Mouse (Mus musculus): ENCODE data around the gene Gp5. TPM values are rescaled to one million over a fixed set of nuclear protein-coding genes. Genes with fewer than 3 reads are reported as not detected.
"Not testable (repeated sequence)": the region's sequence is repeated elsewhere in the genome, so short reads cannot be mapped to it uniquely, and the experiment has no call there.

Gp5 gene
- polyA plus RNA-seq (2014; fragmentation: Nextera tagmentation; extraction: Ambion mirVana), result 1.3 and 2.4 TPM in 2 replicates

GRCm38 (mm10) chr16:30310647-30311046 lies at the start of gene Gp5:
Gene Gp5, minus strand, starts transcription at chr16:30310779.
- H3K4me3 ChIP-seq (ENCODE audit: low read depth, low read length), result peak within 1 kb of the TSS; percentile 58
- H3K36me3 ChIP-seq (ENCODE audit: control insufficient read depth, insufficient read depth, low read length), result no peaks in the 10 kb centered on the region
- peak within 1 kb of the TSS; percentile 97 for H3K4me2 ChIP-seq (replicated peaks; ENCODE audit: low read depth, low read length)
- ATAC-seq (ENCODE audit: low FRiP score) (no peak), DNase-seq (ENCODE audit: low spot score) (no peak)
- H3K9ac ChIP-seq (ENCODE audit: low read depth, low read length), result no peak within 1 kb of the TSS
- H3K27me3 ChIP-seq (ENCODE audit: control insufficient read depth, insufficient read depth, low read length), result peaks cover 46% of the 10 kb centered on the region
- no peak within 1 kb of the TSS for H3K27ac ChIP-seq (ENCODE audit: low read depth, low read length)
- H3K9me3 ChIP-seq (ENCODE audit: control insufficient read depth, low read length), result no peaks in the 10 kb centered on the region
- peaks cover 15% of the 10 kb centered on the region for H3K4me1 ChIP-seq (replicated peaks; ENCODE audit: control insufficient read depth, insufficient read depth, low read length)

GRCm38 (mm10) chr16:30353489-30353888 lies 42.9 kb upstream of the Gp5 start:
- not testable (repeated sequence) for H3K9ac ChIP-seq (ENCODE audit: low read depth, low read length); H3K4me3 ChIP-seq (ENCODE audit: low read depth, low read length); H3K36me3 ChIP-seq (ENCODE audit: control insufficient read depth, insufficient read depth, low read length); H3K27ac ChIP-seq (ENCODE audit: low read depth, low read length); DNase-seq (ENCODE audit: low spot score); H3K9me3 ChIP-seq (ENCODE audit: control insufficient read depth, low read length); ATAC-seq (ENCODE audit: low FRiP score); H3K4me2 ChIP-seq (replicated peaks; ENCODE audit: low read depth, low read length); H3K4me1 ChIP-seq (replicated peaks; ENCODE audit: control insufficient read depth, insufficient read depth, low read length); H3K27me3 ChIP-seq (ENCODE audit: control insufficient read depth, insufficient read depth, low read length)
- WGBS, result 98% methylated on average over 11 of the region's 11 CpGs

DNA sequence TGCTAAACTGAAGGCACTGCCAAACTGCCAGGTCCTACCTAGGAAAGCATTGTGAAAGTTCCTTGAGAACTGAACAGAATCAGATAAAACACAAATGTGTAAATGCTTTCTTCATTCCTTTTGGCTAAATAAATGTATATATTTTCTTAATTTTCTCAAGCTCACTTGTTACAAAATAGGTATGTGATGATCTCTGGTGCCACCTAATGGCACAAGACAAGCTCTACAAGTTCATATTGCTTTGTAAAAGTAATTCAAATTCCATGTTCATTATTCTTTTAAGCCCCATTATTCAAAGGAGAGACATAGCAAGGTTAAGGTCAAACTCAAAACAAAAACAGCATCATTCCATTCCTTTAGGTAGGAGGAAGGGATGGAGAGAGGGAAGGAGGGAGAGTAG lies 3.7 kb upstream of the Gp5 start:
- Histone ChIP-seq H3K4me2 (replicated peaks; ENCODE audit: low read depth, low read length) (no peak overlapping the region), H3K4me1 (replicated peaks; ENCODE audit: control insufficient read depth, insufficient read depth, low read length) (peaks cover 4% of the 10 kb centered on the region; the same call in 1 of the 2 replicates), H3K9ac (ENCODE audit: low read depth, low read length) (no peak overlapping the region), H3K9me3 (ENCODE audit: control insufficient read depth, low read length) (no peaks in the 10 kb centered on the region), H3K27ac (ENCODE audit: low read depth, low read length) (no peak overlapping the region), H3K36me3 (ENCODE audit: control insufficient read depth, insufficient read depth, low read length) (no peaks in the 10 kb centered on the region), H3K27me3 (ENCODE audit: control insufficient read depth, insufficient read depth, low read length) (peaks cover 19% of the 10 kb centered on the region), H3K4me3 (ENCODE audit: low read depth, low read length) (no peak overlapping the region)
- peak; percentile 49 for DNase-seq (ENCODE audit: low spot score)
- no peak for ATAC-seq (ENCODE audit: low FRiP score)

GRCm38 (mm10) chr16:30310171-30310515 lies 436 bp downstream of the Gp5 start:
- no peak overlapping the region for H3K27ac ChIP-seq (ENCODE audit: low read depth, low read length)
- H3K9me3 ChIP-seq (ENCODE audit: control insufficient read depth, low read length), result no peaks in the 10 kb centered on the region
- ATAC-seq (ENCODE audit: low FRiP score) (no peak), DNase-seq (ENCODE audit: low spot score) (peak; percentile 19)
- H3K36me3 ChIP-seq (ENCODE audit: control insufficient read depth, insufficient read depth, low read length), result no peaks in the 10 kb centered on the region
- H3K9ac ChIP-seq (ENCODE audit: low read depth, low read length), result no peak overlapping the region
- 57% methylated on average over 8 of the region's 8 CpGs for WGBS
- peaks cover 46% of the 10 kb centered on the region for H3K27me3 ChIP-seq (ENCODE audit: control insufficient read depth, insufficient read depth, low read length)
- no peak overlapping the region for H3K4me2 ChIP-seq (replicated peaks; ENCODE audit: low read depth, low read length)
- H3K4me3 ChIP-seq (ENCODE audit: low read depth, low read length), result no peak overlapping the region
- H3K4me1 ChIP-seq (replicated peaks; ENCODE audit: control insufficient read depth, insufficient read depth, low read length), result peaks cover 15% of the 10 kb centered on the region

GRCm38 (mm10) chr16:30309395-30310170 lies 996 bp downstream of the Gp5 start:
- no peaks in the 10 kb centered on the region for H3K36me3 ChIP-seq (ENCODE audit: control insufficient read depth, insufficient read depth, low read length)
- H3K27ac ChIP-seq (ENCODE audit: low read depth, low read length), result no peak overlapping the region
- H3K27me3 ChIP-seq (ENCODE audit: control insufficient read depth, insufficient read depth, low read length), result peaks cover 46% of the 10 kb centered on the region
- H3K9ac ChIP-seq (ENCODE audit: low read depth, low read length), result no peak overlapping the region
- H3K4me2 ChIP-seq (replicated peaks; ENCODE audit: low read depth, low read length), result peak overlapping the region; percentile 97
- no peak for ATAC-seq (ENCODE audit: low FRiP score)
- DNase-seq (ENCODE audit: low spot score), result no peak
- 5% methylated on average over 34 of the region's 34 CpGs for WGBS
- peak overlapping the region; percentile 58 for H3K4me3 ChIP-seq (ENCODE audit: low read depth, low read length)
- peaks cover 15% of the 10 kb centered on the region for H3K4me1 ChIP-seq (replicated peaks; ENCODE audit: control insufficient read depth, insufficient read depth, low read length)
- no peaks in the 10 kb centered on the region for H3K9me3 ChIP-seq (ENCODE audit: control insufficient read depth, low read length)

DNA sequence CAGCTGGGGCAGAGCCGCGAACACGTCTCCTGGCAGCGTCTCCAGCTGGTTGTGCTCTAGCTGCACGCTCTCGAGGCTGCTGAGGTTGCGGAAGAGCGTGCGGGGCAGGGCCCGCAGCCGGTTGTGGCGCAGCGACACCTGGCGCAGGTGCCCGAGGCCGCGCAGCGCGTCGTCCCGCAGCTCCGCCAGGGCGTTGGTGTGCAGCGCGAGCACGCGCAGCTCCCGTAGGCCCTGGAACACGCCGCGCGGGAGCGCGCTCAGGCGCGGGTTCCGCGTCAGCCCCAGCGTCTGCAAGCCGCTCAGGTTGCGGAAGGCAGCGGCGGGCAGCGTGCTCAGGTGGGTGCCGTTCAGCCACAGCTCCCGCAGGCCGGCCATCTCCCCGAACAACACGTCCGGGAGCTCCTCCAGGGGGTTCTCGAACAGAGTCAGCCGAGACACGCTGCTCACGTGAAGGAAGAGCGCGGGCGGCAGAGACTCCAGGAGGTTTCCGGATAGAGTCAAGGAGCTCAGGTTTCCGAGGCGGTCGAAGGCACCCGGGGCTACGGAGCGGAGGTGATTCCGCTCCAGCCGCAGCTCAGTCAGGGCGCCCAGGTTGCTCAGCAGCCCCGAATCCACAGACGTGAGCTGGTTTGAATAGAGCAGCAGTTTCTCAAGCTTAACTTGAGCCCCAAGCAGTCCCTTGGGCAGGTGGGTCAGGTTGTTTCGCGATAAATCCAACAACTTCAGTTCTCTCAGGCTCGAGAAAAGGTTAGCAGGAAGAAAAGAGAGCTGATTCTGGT lies 1.8 kb downstream of the Gp5 start:
- peak overlapping the region; percentile 45; the same call in 1 of the 2 replicates for H3K9ac ChIP-seq (ENCODE audit: low read depth, low read length)
- H3K4me3 ChIP-seq (ENCODE audit: low read depth, low read length), result peak overlapping the region; percentile 58
- H3K36me3 ChIP-seq (ENCODE audit: control insufficient read depth, insufficient read depth, low read length), result no peaks in the 10 kb centered on the region
- H3K9me3 ChIP-seq (ENCODE audit: control insufficient read depth, low read length), result no peaks in the 10 kb centered on the region
- peaks cover 46% of the 10 kb centered on the region for H3K27me3 ChIP-seq (ENCODE audit: control insufficient read depth, insufficient read depth, low read length)
- ATAC-seq (ENCODE audit: low FRiP score), result peak; percentile 25; the same call in 1 of the 2 replicates
- peak overlapping the region; percentile 97 for H3K4me2 ChIP-seq (replicated peaks; ENCODE audit: low read depth, low read length)
- peaks cover 15% of the 10 kb centered on the region for H3K4me1 ChIP-seq (replicated peaks; ENCODE audit: control insufficient read depth, insufficient read depth, low read length)
- DNase-seq (ENCODE audit: low spot score), result peak; percentile 64
- H3K27ac ChIP-seq (ENCODE audit: low read depth, low read length), result no peak overlapping the region
- WGBS, result 1% methylated on average over 68 of the region's 72 CpGs

- Histone ChIP-seq H3K4me3 (ENCODE audit: low read depth, low read length) (peak overlapping the region; percentile 58), H3K9ac (ENCODE audit: low read depth, low read length) (peak overlapping the region; percentile 45; the same call in 1 of the 2 replicates), H3K4me1 (replicated peaks; ENCODE audit: control insufficient read depth, insufficient read depth, low read length) (peaks cover 15% of the 10 kb centered on the region), H3K4me2 (replicated peaks; ENCODE audit: low read depth, low read length) (peak overlapping the region; percentile 97), H3K27me3 (ENCODE audit: control insufficient read depth, insufficient read depth, low read length) (peaks cover 46% of the 10 kb centered on the region), H3K27ac (ENCODE audit: low read depth, low read length) (no peak overlapping the region), H3K9me3 (ENCODE audit: control insufficient read depth, low read length) (no peaks in the 10 kb centered on the region), H3K36me3 (ENCODE audit: control insufficient read depth, insufficient read depth, low read length) (no peaks in the 10 kb centered on the region)
- ATAC-seq (ENCODE audit: low FRiP score) (peak; percentile 40; the same call in 1 of the 2 replicates), DNase-seq (ENCODE audit: low spot score) (peak; percentile 46)
- 11% methylated on average over 29 of the region's 29 CpGs for WGBS
Observed at GRCm38 (mm10) chr16:30307961-30308615, 2.5 kb downstream of the Gp5 start.

DNA sequence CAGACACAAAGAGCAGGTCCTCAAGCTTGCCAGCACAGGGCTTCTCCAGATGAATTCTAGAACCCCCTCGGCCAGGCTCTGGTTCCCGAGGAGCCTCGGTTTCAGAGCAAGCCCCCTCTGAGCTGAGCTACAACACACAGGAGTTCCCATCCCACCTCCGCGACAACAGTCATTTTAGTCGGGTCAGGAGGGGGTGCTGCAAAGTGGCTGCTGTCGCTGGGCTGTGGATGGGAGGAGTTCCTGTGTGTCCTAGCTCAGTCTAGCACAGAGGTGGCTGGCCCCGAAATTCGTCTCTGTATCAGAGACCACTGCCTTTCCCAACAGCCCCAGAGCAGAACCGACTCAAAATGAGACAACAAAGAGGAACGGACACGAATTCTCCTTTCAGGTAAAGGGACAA lies 3.3 kb downstream of the Gp5 start:
- peaks cover 15% of the 10 kb centered on the region for H3K4me1 ChIP-seq (replicated peaks; ENCODE audit: control insufficient read depth, insufficient read depth, low read length)
- H3K4me2 ChIP-seq (replicated peaks; ENCODE audit: low read depth, low read length), result no peak overlapping the region
- H3K9me3 ChIP-seq (ENCODE audit: control insufficient read depth, low read length), result no peaks in the 10 kb centered on the region
- H3K27me3 ChIP-seq (ENCODE audit: control insufficient read depth, insufficient read depth, low read length), result peaks cover 46% of the 10 kb centered on the region
- ATAC-seq (ENCODE audit: low FRiP score) (no peak), DNase-seq (ENCODE audit: low spot score) (peak; percentile 17)
- H3K27ac ChIP-seq (ENCODE audit: low read depth, low read length), result no peak overlapping the region
- H3K9ac ChIP-seq (ENCODE audit: low read depth, low read length), result no peak overlapping the region
- H3K4me3 ChIP-seq (ENCODE audit: low read depth, low read length), result no peak overlapping the region
- WGBS, result 55% methylated on average over 12 of the region's 12 CpGs
- no peaks in the 10 kb centered on the region for H3K36me3 ChIP-seq (ENCODE audit: control insufficient read depth, insufficient read depth, low read length)

All from hindbrain, embryonic 11.5 days (tissue).